Mouse (Mus musculus) bone marrow, adult 2 months (tissue): ENCODE data around the gene Dmrta1. TPM values are rescaled to one million over a fixed set of nuclear protein-coding genes. Genes with fewer than 3 reads are reported as not detected.
"Not testable (repeated sequence)": the region's sequence is repeated elsewhere in the genome, so short reads cannot be mapped to it uniquely, and the experiment has no call there.

Source experiments
- H3K27ac ChIP-seq: fragments of 200-500 bp; 2 replicates; pipeline ENCODE4 v1.5.1; 2012; ENCODE audit warnings: low read depth, mild to moderate bottlenecking, control low read depth, inconsistent platforms, low read length; ENCODE audit not compliant: control insufficient read depth, poor library complexity, insufficient read depth
- H3K4me1 ChIP-seq: fragments of 200-500 bp; 2 replicates; pipeline ENCODE4 v1.6.1; 2011; ENCODE audit warnings: low read length; ENCODE audit not compliant: control insufficient read depth, insufficient read depth
- H3K4me3 ChIP-seq: fragments of 200-500 bp; replicated peaks from 2 replicates; pipeline ENCODE3; 2011; ENCODE audit warnings: mild to moderate bottlenecking, low read depth, low read length, control low read depth; ENCODE audit not compliant: control insufficient read depth
- CTCF ChIP-seq: fragments of 200-500 bp; IDR thresholded peaks from 2 replicates; pipeline ENCODE4 v1.5.1; 2011; ENCODE audit warnings: low read length, control low read depth; ENCODE audit not compliant: control insufficient read depth, insufficient read depth
- POLR2A ChIP-seq: fragments of 200-500 bp; IDR thresholded peaks from 2 replicates; pipeline ENCODE4 v1.6.1; 2011; ENCODE audit warnings: low read depth, mild to moderate bottlenecking, control low read depth, low read length, borderline replicate concordance; ENCODE audit not compliant: control insufficient read depth
- WGBS: fragments of 180-500 bp; shearing (Covaris S2); methylation state at CpG from one replicate; pipeline ENCODE4 v1.1.7; 2018; 5-methylcytosine and 5-hydroxymethylcytosine counted together
- polyA plus RNA-seq: library from polyadenylated mRNA; stranded (reverse); fragments of >200 nt; gene quantifications from 2 replicates; pipeline ENCODE4 v1.2.4, GENCODE M21; 2011; ENCODE audit warnings: low replicate concordance; ENCODE audit not compliant: missing spikeins, insufficient read depth, insufficient read length

Dmrta1 gene
- polyA plus RNA-seq, 1 experiment, result 0.72 TPM

DNA sequence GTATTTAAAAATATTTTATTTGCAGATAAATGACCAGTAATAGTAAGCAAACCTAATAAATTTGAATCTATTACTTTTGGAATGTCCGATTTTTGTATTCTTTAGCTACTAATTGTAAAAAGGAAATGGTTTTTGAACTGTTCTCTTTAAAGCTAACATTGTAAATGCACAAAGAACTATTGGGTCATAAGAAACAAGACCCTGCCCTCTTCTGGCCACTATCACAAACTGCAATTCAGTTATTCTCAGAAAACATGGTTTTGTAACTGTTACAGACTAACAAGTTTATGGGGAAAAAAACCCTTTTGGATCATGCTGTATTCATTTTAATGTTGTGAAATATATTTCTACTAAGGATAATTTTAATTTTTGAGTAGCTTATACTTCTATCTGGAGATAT, 13.5 kb downstream of the Dmrta1 start:
- WGBS, result 26% methylated on average over 1 of the region's 1 CpGs
- H3K27ac ChIP-seq, result no peak overlapping the region
- H3K4me1 ChIP-seq, result no peaks in the 10 kb centered on the region
- no peak for TF ChIP-seq CTCF
- TF ChIP-seq POLR2A, result no peak
- no peak overlapping the region for H3K4me3 ChIP-seq

DNA sequence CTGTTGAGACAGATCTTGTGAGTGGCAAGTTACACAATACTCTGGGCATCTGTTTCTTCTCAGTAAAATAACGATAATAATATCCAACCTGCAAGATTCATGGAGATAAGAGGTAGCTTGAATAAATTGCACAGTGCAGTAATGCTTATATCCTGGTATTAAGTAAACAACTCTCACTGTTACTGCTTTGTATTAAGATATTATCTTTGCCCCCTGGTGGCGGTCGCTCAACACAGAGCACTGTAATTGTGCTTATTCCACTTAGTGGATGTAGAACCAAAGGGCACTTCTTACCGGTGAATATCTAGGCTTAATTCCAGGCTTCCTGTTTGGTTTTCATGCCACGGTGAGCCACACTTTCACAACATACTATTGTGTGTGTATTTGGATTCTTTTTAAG, 16.4 kb downstream of the Dmrta1 start:
- 63% methylated on average over 5 of the region's 5 CpGs for WGBS
- H3K4me3 ChIP-seq, result no peak overlapping the region
- no peaks in the 10 kb centered on the region for H3K4me1 ChIP-seq
- H3K27ac ChIP-seq, result no peak overlapping the region
- no peak for TF ChIP-seq POLR2A
- no peak for TF ChIP-seq CTCF

GRCm38 (mm10) chr4:89697951-89698350, 18.7 kb downstream of the Dmrta1 start:
- Histone ChIP-seq H3K27ac (no peak overlapping the region), H3K4me3 (no peak overlapping the region), H3K4me1 (no peaks in the 10 kb centered on the region)
- no peak for TF ChIP-seq POLR2A
- TF ChIP-seq CTCF, result no peak

GRCm38 (mm10) chr4:89723526-89724190, 44.4 kb downstream of the Dmrta1 start:
- H3K4me3 ChIP-seq, H3K27ac ChIP-seq, H3K4me1 ChIP-seq: not testable (repeated sequence)
- WGBS, result 62% methylated on average over 1 of the region's 1 CpGs
